Comparison of ENCODE assay signal across 8 mouse cellular contexts in the genomic region with DNA sequence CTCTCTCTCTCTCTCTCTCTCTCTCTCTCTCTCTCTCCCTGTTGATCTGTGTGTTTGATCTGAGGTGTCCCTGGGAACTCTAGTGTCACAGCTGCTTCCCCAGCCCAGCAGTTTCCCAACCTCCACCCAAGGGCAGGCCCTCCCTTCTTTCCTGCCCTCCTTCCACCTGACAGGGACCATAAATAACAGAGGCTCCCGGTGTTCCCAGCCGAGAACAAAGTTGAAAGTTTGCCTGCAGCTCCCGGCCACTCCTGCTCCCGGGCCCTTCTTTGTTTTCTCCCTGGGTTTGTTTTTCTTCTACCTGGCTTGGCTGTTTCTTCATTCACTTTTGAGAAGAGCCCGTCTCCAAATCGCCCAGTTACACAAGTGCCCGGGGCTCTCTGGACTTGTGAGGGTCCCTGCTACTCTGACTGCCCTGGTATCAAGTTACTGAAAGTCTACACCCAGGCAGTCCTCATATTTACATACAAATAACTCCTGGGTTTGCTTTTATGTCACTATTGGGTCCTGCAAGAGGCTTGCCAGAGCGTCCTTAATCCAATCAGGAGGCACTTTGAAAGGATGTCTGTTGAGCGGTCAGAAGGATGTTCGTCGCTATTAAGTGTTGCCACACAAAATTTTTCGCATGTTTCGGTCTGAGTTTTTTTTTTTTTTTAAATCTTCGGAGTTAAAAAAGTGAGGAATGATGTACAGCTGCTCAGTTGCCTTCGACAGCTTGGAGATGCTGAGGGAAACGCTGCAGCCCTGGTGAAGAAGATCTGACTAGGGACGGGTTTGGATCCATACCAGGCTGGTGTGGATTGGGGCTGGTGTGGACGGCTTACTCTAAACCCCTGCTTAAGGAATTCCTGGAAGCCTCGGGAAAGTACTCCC.
A peak's percentile ranks its signal among the peaks of the same experiment; 100 is the strongest.
DNase-seq lines count a peak whose midpoint lies in the region; ATAC-seq lines count a peak whose summit lies in the region.

No protein-coding gene starts in this region.

- H3K27me3 ChIP-seq in embryonic facial prominence, embryonic 12.5 days: no peaks in the 10 kb centered on the region
- no peaks in the 10 kb centered on the region for H3K27me3 ChIP-seq in heart, embryonic 16.5 days (ENCODE audit: control insufficient read depth, insufficient read depth, low read length)
- H3K27me3 ChIP-seq in midbrain, embryonic 12.5 days: peaks cover 12% of the 10 kb centered on the region; the same call in 1 of the 2 replicates

- peak; percentile 59; the same call in 1 of the 2 replicates for ATAC-seq in embryonic facial prominence, embryonic 12.5 days (ENCODE audit: insufficient number of reproducible peaks, insufficient read depth, low FRiP score, low TSS enrichment)
- ATAC-seq in heart, embryonic 16.5 days (replicated peaks; ENCODE audit: extremely low read depth, insufficient read depth, low FRiP score): peak; percentile 87
- ATAC-seq in midbrain, embryonic 12.5 days (ENCODE audit: low FRiP score, low read depth): peak; percentile 83

- H3K9me3 ChIP-seq in embryonic facial prominence, embryonic 12.5 days: no peaks in the 10 kb centered on the region
- no peaks in the 10 kb centered on the region for H3K9me3 ChIP-seq in heart, embryonic 16.5 days (replicated peaks; ENCODE audit: control insufficient read depth, low read length)
- H3K9me3 ChIP-seq in midbrain, embryonic 12.5 days: no peaks in the 10 kb centered on the region

- WGBS in embryonic facial prominence, embryonic 12.5 days: under 1% methylated on average over 19 of the region's 19 CpGs
- 3% methylated on average over 19 of the region's 19 CpGs for WGBS in heart, embryonic 16.5 days
- under 1% methylated on average over 19 of the region's 19 CpGs for WGBS in midbrain, embryonic 12.5 days

- H3K4me1 ChIP-seq in embryonic facial prominence, embryonic 12.5 days: peaks cover 31% of the 10 kb centered on the region
- H3K4me1 ChIP-seq in heart, embryonic 16.5 days (ENCODE audit: control insufficient read depth, insufficient read depth, low read length): peaks cover 31% of the 10 kb centered on the region
- peaks cover 38% of the 10 kb centered on the region for H3K4me1 ChIP-seq in midbrain, embryonic 12.5 days

- peak overlapping the region; percentile 30; the same call in 1 of the 2 replicates for H3K27ac ChIP-seq in embryonic facial prominence, embryonic 12.5 days
- H3K27ac ChIP-seq in heart, embryonic 16.5 days (ENCODE audit: low read length): peak overlapping the region; percentile 89
- H3K27ac ChIP-seq in midbrain, embryonic 12.5 days (replicated peaks): 0 out of 2 replicates have a peak overlapping the region, but pooled peaks have one; percentile 25

- intact Hi-C loops in left cerebral cortex, postnatal 36 days (cut with DNase I): no loop called here

- H3K4me2 ChIP-seq in embryonic facial prominence, embryonic 12.5 days (replicated peaks): peak overlapping the region; percentile 51
- H3K4me2 ChIP-seq in heart, embryonic 16.5 days (ENCODE audit: low read depth, low read length): peak overlapping the region; percentile 65
- peak overlapping the region; percentile 51 for H3K4me2 ChIP-seq in midbrain, embryonic 12.5 days (replicated peaks)

- no peak overlapping the region for H3K9ac ChIP-seq in embryonic facial prominence, embryonic 12.5 days
- H3K9ac ChIP-seq in heart, embryonic 16.5 days (ENCODE audit: low read length): peak overlapping the region; percentile 63
- H3K9ac ChIP-seq in midbrain, embryonic 12.5 days (replicated peaks): no peak overlapping the region

- peak; percentile 70 for DNase-seq in MN1 (ENCODE audit: low spot score)
- peak; percentile 72 for DNase-seq in kidney, postnatal 10 days
- no peak for DNase-seq in left cerebral cortex, postnatal 36 days (ENCODE audit: low spot score in 2 of 2)
- no peak for DNase-seq in spleen, postnatal 10 days (ENCODE audit: low spot score in 2 of 2)
- no peak for DNase-seq in left cerebral cortex, adult 9 months (ENCODE audit: low spot score in 2 of 2)

- H3K36me3 ChIP-seq in embryonic facial prominence, embryonic 12.5 days: 0 out of 2 replicates have a peak, but pooled peaks cover 2% of the 10 kb centered on the region
- no peaks in the 10 kb centered on the region for H3K36me3 ChIP-seq in heart, embryonic 16.5 days (ENCODE audit: control insufficient read depth, insufficient read depth)
- H3K36me3 ChIP-seq in midbrain, embryonic 12.5 days: 0 out of 2 replicates have a peak, but pooled peaks cover 2% of the 10 kb centered on the region

- H3K4me3 ChIP-seq in embryonic facial prominence, embryonic 12.5 days: peak overlapping the region; percentile 20
- H3K4me3 ChIP-seq in heart, embryonic 16.5 days (ENCODE audit: low read length): peak overlapping the region; percentile 47
- H3K4me3 ChIP-seq in midbrain, embryonic 12.5 days: peak overlapping the region; percentile 37

Comparison
In these comparisons a context has a peak if more than half of its experiments do, and no peak if none do; other contexts are left out.
1. DNase-seq: peak in MN1 (single experiment) and kidney, postnatal 10 days (single experiment); none in left cerebral cortex, postnatal 36 days (0 of 2), spleen, postnatal 10 days (0 of 2) and left cerebral cortex, adult 9 months (0 of 2).
2. H3K27ac ChIP-seq: peak in every context shown above with its lines; median percentile 89 in heart, embryonic 16.5 days; 30 in embryonic facial prominence, embryonic 12.5 days; 25 in midbrain, embryonic 12.5 days.
3. Peak in every context shown above with its lines, with median percentiles within 50 percentile points of each other: ATAC-seq, H3K4me2 ChIP-seq and H3K4me3 ChIP-seq.